Comparison of ENCODE assay signal across 10 mouse cellular contexts in genomic region chr11:82514526-82515144, GRCm38 (mm10).
DNase-seq lines count a peak whose midpoint lies in the region; ATAC-seq and TF ChIP-seq lines count a peak whose summit lies in the region.
"Had no signal": no experiment of that assay in that cellular context is flagged by ENCODE, and none has a peak within 500 bp of the region (broad histone marks: within the 10 kb centered on the region; RNA-seq: fewer than 3 reads in every experiment).

No protein-coding gene starts in this region.

- ATAC-seq in liver, postnatal 0 days, result no peak
- no peak for ATAC-seq in CD4-positive, CD25-positive, alpha-beta regulatory T cell, adult 4 months

- no peaks in the 10 kb centered on the region for H3K9me3 ChIP-seq in liver, postnatal 0 days (ENCODE audit: low read length)
- H3K9me3 ChIP-seq: midbrain, embryonic 12.5 days had no signal

- peak; percentile 47 for DNase-seq in adrenal gland, postnatal 10 days
- DNase-seq in adrenal gland, adult 18-20 months (ENCODE audit: low spot score in 2 of 2), result no peak
- peak; percentile 20 for DNase-seq in liver
- DNase-seq in liver, postnatal 0 days, result no peak
- peak; percentile 17 for DNase-seq in c-Kit-positive CD71-negative TER-119-negative erythroid progenitor cells, embryonic 14.5 days (ENCODE audit: low read depth)
- peak; percentile 28 for DNase-seq in kidney, postnatal 14 days
- no peak for DNase-seq in spleen, adult 18-20 months

- H3K27ac ChIP-seq in liver, postnatal 0 days (ENCODE audit: low read depth), result no peak overlapping the region
- H3K27ac ChIP-seq: layer of hippocampus, adult 2 months; midbrain, embryonic 12.5 days had no signal

- 70% methylated on average over 4 of the region's 4 CpGs for WGBS in liver, postnatal 0 days (ENCODE audit: insufficient replicate concordance)

- H3K27me3 ChIP-seq in liver, postnatal 0 days (ENCODE audit: insufficient read depth, low read length), result no peaks in the 10 kb centered on the region
- H3K27me3 ChIP-seq: midbrain, embryonic 12.5 days had no signal

- no peak for TF ChIP-seq EP300 in liver, postnatal 0 days (IDR thresholded peaks at IDR 0.05; ENCODE audit: low read depth)

- H3K36me3 ChIP-seq in liver, postnatal 0 days (replicated peaks; ENCODE audit: insufficient read depth, low read length), result no peaks in the 10 kb centered on the region
- H3K36me3 ChIP-seq: midbrain, embryonic 12.5 days had no signal

- no peaks in the 10 kb centered on the region for H3K4me1 ChIP-seq in liver, postnatal 0 days (ENCODE audit: insufficient read depth)

- H3K4me2 ChIP-seq in liver, postnatal 0 days (ENCODE audit: low read depth, low read length), result no peak overlapping the region
- H3K4me2 ChIP-seq: midbrain, embryonic 12.5 days had no signal

- H3K4me3 ChIP-seq in liver, postnatal 0 days (ENCODE audit: low read depth, low read length), result no peak overlapping the region
- H3K4me3 ChIP-seq: layer of hippocampus, adult 2 months; midbrain, embryonic 12.5 days had no signal

- no peak overlapping the region for H3K9ac ChIP-seq in liver, postnatal 0 days (replicated peaks)
- H3K9ac ChIP-seq: midbrain, embryonic 12.5 days had no signal

- no peak for TF ChIP-seq CTCF in liver, postnatal 0 days (IDR thresholded peaks at IDR 0.05; ENCODE audit: low read depth)

Comparison
In these comparisons a context has a peak if more than half of its experiments do, and no peak if none do; other contexts are left out.
1. DNase-seq: peak in adrenal gland, postnatal 10 days (single experiment), liver (single experiment), c-Kit-positive CD71-negative TER-119-negative erythroid progenitor cells, embryonic 14.5 days (single experiment) and kidney, postnatal 14 days (single experiment); none in adrenal gland, adult 18-20 months (0 of 2), liver, postnatal 0 days (single experiment) and spleen, adult 18-20 months (0 of 2).